Mouse (Mus musculus) hindbrain, embryonic 16.5 days (tissue): ENCODE measurements around the gene Gm14819. TPM values are rescaled to one million over a fixed set of nuclear protein-coding genes. Genes with fewer than 3 reads are reported as not detected.
"Not testable (repeated sequence)": the region's sequence is repeated elsewhere in the genome, so short reads cannot be mapped to it uniquely, and the experiment has no call there.

ENCODE experiments used
- ATAC-seq: fragments of 200-750 bp; cut with Nextera tagmentation; 2 replicates; pipeline ENCODE4 v1.8.0; 2017; ENCODE audit warnings: moderate TSS enrichment, moderate library complexity
- H3K27ac ChIP-seq: fragments of 300-500 bp; sonication (generic); 2 replicates; pipeline ENCODE4 v1.5.1; 2014; ENCODE audit warnings: low read depth, mild to moderate bottlenecking, control low read depth, low read length, moderate library complexity
- H3K27me3 ChIP-seq: fragments of 300-500 bp; sonication (generic); replicated peaks from 2 replicates; pipeline ENCODE4 v1.6.1; 2014; ENCODE audit warnings: low read length; ENCODE audit not compliant: control insufficient read depth, insufficient read depth
- H3K36me3 ChIP-seq: fragments of 300-500 bp; sonication (generic); 2 replicates; pipeline ENCODE4 v1.6.1; 2014; ENCODE audit warnings: mild to moderate bottlenecking, low read length, moderate library complexity, mixed read lengths; ENCODE audit not compliant: control insufficient read depth, insufficient read depth
- H3K4me1 ChIP-seq: fragments of 300-500 bp; sonication (generic); 2 replicates; pipeline ENCODE4 v1.6.1; 2014; ENCODE audit warnings: low read depth, low read length; ENCODE audit not compliant: control insufficient read depth, insufficient read depth
- H3K4me2 ChIP-seq: fragments of 300-500 bp; sonication (generic); 2 replicates; pipeline ENCODE4 v1.6.1; 2014; ENCODE audit warnings: mild to moderate bottlenecking, low read length, control low read depth, moderate library complexity
- H3K4me3 ChIP-seq: fragments of 300-500 bp; sonication (generic); 2 replicates; pipeline ENCODE4 v1.5.1; 2014; ENCODE audit warnings: mild to moderate bottlenecking, low read length, control low read depth, moderate library complexity
- H3K9ac ChIP-seq: fragments of 300-500 bp; sonication (generic); 2 replicates; pipeline ENCODE4 v1.6.1; 2014; ENCODE audit warnings: low read depth, mild to moderate bottlenecking, control low read depth, low read length, moderate library complexity
- H3K9me3 ChIP-seq: fragments of 300-500 bp; sonication (generic); 2 replicates; pipeline ENCODE4 v1.6.1; 2014; ENCODE audit warnings: mild to moderate bottlenecking, low read length, moderate library complexity; ENCODE audit not compliant: control insufficient read depth
- WGBS: fragments of 180-500 bp; shearing (Covaris S2); extraction: QIAGEN DNeasy Blood & Tissue Kit; methylation state at CpG from one replicate; pipeline ENCODE4 v1.1.7; 2014; 5-methylcytosine and 5-hydroxymethylcytosine counted together
- polyA plus RNA-seq: library from polyadenylated mRNA; unstranded; fragments of >200 nt; fragmentation: Nextera tagmentation; extraction: Ambion mirVana; gene quantifications from 2 replicates; pipeline ENCODE4 v1.2.1, GENCODE M21; 2015

Gm14819 gene
- not detected in 2 replicates for polyA plus RNA-seq

- H3K9ac ChIP-seq, H3K27ac ChIP-seq, H3K27me3 ChIP-seq, ATAC-seq, H3K36me3 ChIP-seq, H3K4me1 ChIP-seq, H3K4me2 ChIP-seq, H3K9me3 ChIP-seq, H3K4me3 ChIP-seq: not testable (repeated sequence)
- WGBS: no CpG with 5 or more reads among the region's 6 CpGs
Observed at GRCm38 (mm10) chrX:35403883-35404282, at the start of gene Gm14819. Gm14819 (plus strand) TSS chrX:35404183.
